Mouse (Mus musculus): ENCODE data around the gene Hivep3. TPM values are rescaled to one million over a fixed set of nuclear protein-coding genes. Genes with fewer than 3 reads are reported as not detected.

The Hivep3 gene
- polyA plus RNA-seq, 1 experiment from 2014 or later: 16.0 TPM

DNA sequence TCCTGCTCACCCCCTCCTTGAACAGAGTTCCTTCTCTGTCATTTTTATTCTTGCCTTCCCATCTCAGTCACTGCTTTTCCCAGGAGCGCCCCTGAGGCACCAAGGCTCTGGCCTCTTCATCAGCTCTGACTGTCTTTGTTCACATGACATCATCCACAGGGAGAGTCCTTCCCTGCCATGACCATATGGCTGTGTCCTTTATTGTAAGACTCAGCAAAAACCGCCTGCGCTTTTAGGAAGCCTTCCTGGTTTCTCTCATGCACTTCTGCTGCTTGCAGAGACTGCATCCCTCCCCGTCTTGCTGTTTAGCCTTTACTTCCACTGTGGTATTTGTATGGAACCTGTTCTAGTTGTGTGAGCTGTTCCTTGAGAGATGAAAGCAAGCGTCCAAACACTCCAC lies 216.6 kb downstream of the Hivep3 start:
- H3K27ac ChIP-seq (ENCODE audit: low read depth, low read length): no peak overlapping the region
- no peaks in the 10 kb centered on the region for H3K27me3 ChIP-seq (replicated peaks; ENCODE audit: control insufficient read depth, insufficient read depth, low read length)
- WGBS: 73% methylated on average over 5 of the region's 5 CpGs
- H3K9ac ChIP-seq (ENCODE audit: low read depth, low read length): no peak overlapping the region
- H3K9me3 ChIP-seq (ENCODE audit: control insufficient read depth, low read length): peaks cover 4% of the 10 kb centered on the region; the same call in 1 of the 2 replicates
- H3K4me3 ChIP-seq (ENCODE audit: low read length): no peak overlapping the region
- H3K4me2 ChIP-seq (ENCODE audit: low read length): no peak overlapping the region
- H3K36me3 ChIP-seq (ENCODE audit: control insufficient read depth, insufficient read depth, low read length): no peaks in the 10 kb centered on the region
- peaks cover 6% of the 10 kb centered on the region; the same call in 1 of the 2 replicates for H3K4me1 ChIP-seq (ENCODE audit: control insufficient read depth, insufficient read depth, low read depth, low read length)
- no peak for ATAC-seq

DNA sequence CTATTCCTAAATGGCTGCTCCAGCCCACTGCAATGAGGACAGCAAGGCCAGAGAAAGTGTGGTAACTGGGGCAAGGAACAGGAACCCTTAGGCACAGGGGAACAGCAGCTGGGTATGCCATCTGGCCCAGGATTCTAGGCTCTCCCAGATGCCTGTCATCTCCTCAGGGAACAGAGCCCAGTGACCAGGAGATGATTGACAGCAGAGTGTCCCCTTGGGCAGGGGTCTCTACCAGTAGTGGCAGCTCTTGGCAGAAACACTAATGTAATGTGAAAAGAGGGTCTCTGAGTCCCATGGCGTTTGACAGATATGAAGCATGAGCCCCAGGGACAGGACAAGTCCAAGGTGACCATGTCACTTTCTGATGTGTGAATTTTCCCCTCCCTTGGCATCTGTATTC lies 217.5 kb downstream of the Hivep3 start:
- Histone ChIP-seq H3K27ac (ENCODE audit: low read depth, low read length) (no peak overlapping the region), H3K27me3 (replicated peaks; ENCODE audit: control insufficient read depth, insufficient read depth, low read length) (no peaks in the 10 kb centered on the region), H3K9ac (ENCODE audit: low read depth, low read length) (no peak overlapping the region), H3K4me1 (ENCODE audit: control insufficient read depth, insufficient read depth, low read depth, low read length) (peaks cover 6% of the 10 kb centered on the region; the same call in 1 of the 2 replicates), H3K36me3 (ENCODE audit: control insufficient read depth, insufficient read depth, low read length) (no peaks in the 10 kb centered on the region), H3K9me3 (ENCODE audit: control insufficient read depth, low read length) (no peaks in the 10 kb centered on the region), H3K4me3 (ENCODE audit: low read length) (no peak overlapping the region), H3K4me2 (ENCODE audit: low read length) (no peak overlapping the region)
- 81% methylated on average over 1 of the region's 1 CpGs for WGBS
- ATAC-seq: no peak

DNA sequence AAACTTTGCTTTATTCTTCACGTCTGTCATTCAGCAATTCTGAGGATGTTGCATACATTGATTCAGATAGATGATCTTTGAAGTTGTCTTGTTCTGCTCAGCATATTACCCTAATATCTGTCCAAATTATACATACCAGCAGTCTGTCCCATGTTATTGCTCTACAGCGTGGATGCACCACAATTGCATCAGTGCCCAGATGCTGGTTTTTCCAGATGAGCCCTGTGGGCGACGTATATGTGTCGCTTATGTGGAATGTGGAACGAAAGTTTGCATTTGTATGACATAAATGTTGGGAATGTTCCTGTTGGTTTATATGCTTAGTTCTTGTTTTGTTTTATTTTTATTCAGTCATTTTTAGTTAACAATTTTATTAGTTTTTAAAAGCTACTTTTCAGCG lies 221.4 kb downstream of the Hivep3 start:
- H3K9ac ChIP-seq (ENCODE audit: low read depth, low read length): no peak overlapping the region
- no peak overlapping the region for H3K27ac ChIP-seq (ENCODE audit: low read depth, low read length)
- H3K27me3 ChIP-seq (replicated peaks; ENCODE audit: control insufficient read depth, insufficient read depth, low read length): no peaks in the 10 kb centered on the region
- no peaks in the 10 kb centered on the region for H3K4me1 ChIP-seq (ENCODE audit: control insufficient read depth, insufficient read depth, low read depth, low read length)
- WGBS: 86% methylated on average over 7 of the region's 7 CpGs
- no peak overlapping the region for H3K4me3 ChIP-seq (ENCODE audit: low read length)
- H3K36me3 ChIP-seq (ENCODE audit: control insufficient read depth, insufficient read depth, low read length): no peaks in the 10 kb centered on the region
- H3K4me2 ChIP-seq (ENCODE audit: low read length): no peak overlapping the region
- no peaks in the 10 kb centered on the region for H3K9me3 ChIP-seq (ENCODE audit: control insufficient read depth, low read length)
- no peak for ATAC-seq

DNA sequence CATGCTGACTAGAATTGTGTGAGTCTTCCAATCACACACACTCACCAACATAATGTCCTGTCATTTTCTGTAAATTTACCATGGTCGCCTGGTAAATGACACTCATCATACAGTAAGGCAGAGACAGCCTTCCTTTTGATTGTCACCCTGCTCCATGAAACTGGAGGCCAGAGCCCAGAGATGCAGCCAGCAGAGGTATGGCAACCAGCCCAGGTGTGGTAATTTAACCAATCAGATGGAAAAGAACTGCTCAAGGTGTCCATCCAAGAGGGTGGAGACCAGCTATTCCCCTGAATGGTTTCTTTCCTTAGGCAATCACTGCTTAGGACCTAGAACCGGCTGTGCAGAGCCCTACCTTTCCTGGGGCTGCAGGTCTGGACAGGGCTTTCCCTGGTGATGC lies 224.4 kb downstream of the Hivep3 start:
- WGBS: 94% methylated on average over 2 of the region's 2 CpGs
- Histone ChIP-seq H3K36me3 (ENCODE audit: control insufficient read depth, insufficient read depth, low read length) (no peaks in the 10 kb centered on the region), H3K9me3 (ENCODE audit: control insufficient read depth, low read length) (no peaks in the 10 kb centered on the region), H3K4me2 (ENCODE audit: low read length) (no peak overlapping the region), H3K9ac (ENCODE audit: low read depth, low read length) (no peak overlapping the region), H3K4me3 (ENCODE audit: low read length) (no peak overlapping the region), H3K27me3 (replicated peaks; ENCODE audit: control insufficient read depth, insufficient read depth, low read length) (no peaks in the 10 kb centered on the region), H3K27ac (ENCODE audit: low read depth, low read length) (no peak overlapping the region), H3K4me1 (ENCODE audit: control insufficient read depth, insufficient read depth, low read depth, low read length) (no peaks in the 10 kb centered on the region)
- ATAC-seq: no peak

DNA sequence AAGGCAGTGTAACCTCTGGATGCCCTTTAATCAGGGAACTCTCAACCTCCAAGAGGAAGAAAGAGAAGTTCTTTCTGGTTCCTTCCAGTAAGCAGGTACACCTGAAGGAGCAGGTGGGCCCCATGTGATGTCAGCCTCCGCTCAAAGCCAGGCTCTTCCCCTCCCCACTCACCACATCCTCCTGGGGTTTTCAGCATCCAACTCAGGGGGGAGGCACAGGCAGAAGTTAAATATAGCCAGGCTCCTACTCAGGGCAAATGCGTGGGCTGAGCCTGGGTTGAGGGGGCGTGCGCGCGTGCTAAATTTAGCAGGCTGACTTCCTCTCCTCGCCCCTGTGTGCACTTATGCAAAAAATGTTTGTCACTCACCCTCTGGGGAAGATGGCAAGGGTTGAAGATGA lies 225.7 kb downstream of the Hivep3 start:
- Histone ChIP-seq H3K36me3 (ENCODE audit: control insufficient read depth, insufficient read depth, low read length) (no peaks in the 10 kb centered on the region), H3K27ac (ENCODE audit: low read depth, low read length) (no peak overlapping the region), H3K4me1 (ENCODE audit: control insufficient read depth, insufficient read depth, low read depth, low read length) (no peaks in the 10 kb centered on the region), H3K9ac (ENCODE audit: low read depth, low read length) (no peak overlapping the region), H3K9me3 (ENCODE audit: control insufficient read depth, low read length) (no peaks in the 10 kb centered on the region), H3K4me3 (ENCODE audit: low read length) (no peak overlapping the region), H3K27me3 (replicated peaks; ENCODE audit: control insufficient read depth, insufficient read depth, low read length) (no peaks in the 10 kb centered on the region), H3K4me2 (ENCODE audit: low read length) (no peak overlapping the region)
- WGBS: 81% methylated on average over 7 of the region's 7 CpGs
- ATAC-seq: no peak

DNA sequence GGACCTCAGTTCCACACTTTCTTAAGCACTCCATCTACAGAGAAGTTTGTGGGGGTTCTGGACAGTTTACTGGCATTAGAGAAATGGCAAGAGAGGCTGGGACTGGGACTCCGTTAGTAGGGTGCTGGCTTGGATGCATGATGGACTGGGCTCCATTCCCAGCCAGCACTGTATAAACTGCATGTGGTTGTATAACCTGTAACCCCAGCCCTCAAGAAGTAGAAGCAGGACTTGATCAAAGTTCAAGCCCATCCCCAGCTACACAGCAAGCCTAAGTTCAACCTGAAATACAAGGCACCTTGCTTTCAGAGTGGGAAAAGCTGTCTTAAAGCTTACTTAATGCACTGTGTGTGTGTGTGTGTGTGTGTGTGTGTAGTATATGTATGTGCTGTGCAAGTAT lies 226.3 kb downstream of the Hivep3 start:
- ATAC-seq: no peak
- H3K9ac ChIP-seq (ENCODE audit: low read depth, low read length): no peak overlapping the region
- H3K9me3 ChIP-seq (ENCODE audit: control insufficient read depth, low read length): no peaks in the 10 kb centered on the region
- no peak overlapping the region for H3K4me3 ChIP-seq (ENCODE audit: low read length)
- H3K27ac ChIP-seq (ENCODE audit: low read depth, low read length): no peak overlapping the region
- H3K27me3 ChIP-seq (replicated peaks; ENCODE audit: control insufficient read depth, insufficient read depth, low read length): no peaks in the 10 kb centered on the region
- H3K4me1 ChIP-seq (ENCODE audit: control insufficient read depth, insufficient read depth, low read depth, low read length): no peaks in the 10 kb centered on the region
- no peaks in the 10 kb centered on the region for H3K36me3 ChIP-seq (ENCODE audit: control insufficient read depth, insufficient read depth, low read length)
- WGBS: 82% methylated on average over 1 of the region's 1 CpGs
- no peak overlapping the region for H3K4me2 ChIP-seq (ENCODE audit: low read length)

DNA sequence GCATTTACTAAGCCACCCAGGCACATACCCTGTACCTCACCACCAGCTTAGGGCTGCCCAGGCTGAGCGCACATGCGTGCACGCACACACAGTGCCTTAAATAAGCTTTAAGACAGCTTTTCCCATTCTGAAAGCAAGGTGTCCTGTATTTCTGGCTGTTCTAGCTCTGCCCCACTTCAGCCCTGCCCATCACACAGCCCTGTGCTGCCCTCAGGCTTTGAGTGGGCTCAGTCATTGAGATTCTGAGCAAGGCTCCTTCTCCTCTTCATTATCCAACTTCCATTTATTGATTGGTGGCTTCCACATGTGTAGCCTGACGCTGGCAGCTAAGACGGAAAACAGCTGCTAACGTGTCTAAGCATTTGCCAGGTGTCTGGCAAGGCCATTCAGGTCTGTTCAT lies 226.9 kb downstream of the Hivep3 start:
- no peak overlapping the region for H3K9ac ChIP-seq (ENCODE audit: low read depth, low read length)
- no peak overlapping the region for H3K4me3 ChIP-seq (ENCODE audit: low read length)
- H3K36me3 ChIP-seq (ENCODE audit: control insufficient read depth, insufficient read depth, low read length): no peaks in the 10 kb centered on the region
- no peak overlapping the region for H3K27ac ChIP-seq (ENCODE audit: low read depth, low read length)
- H3K9me3 ChIP-seq (ENCODE audit: control insufficient read depth, low read length): no peaks in the 10 kb centered on the region
- H3K4me2 ChIP-seq (ENCODE audit: low read length): no peak overlapping the region
- peak; percentile 13; the same call in 1 of the 2 replicates for ATAC-seq
- WGBS: 76% methylated on average over 6 of the region's 6 CpGs
- no peaks in the 10 kb centered on the region for H3K27me3 ChIP-seq (replicated peaks; ENCODE audit: control insufficient read depth, insufficient read depth, low read length)
- H3K4me1 ChIP-seq (ENCODE audit: control insufficient read depth, insufficient read depth, low read depth, low read length): no peaks in the 10 kb centered on the region

DNA sequence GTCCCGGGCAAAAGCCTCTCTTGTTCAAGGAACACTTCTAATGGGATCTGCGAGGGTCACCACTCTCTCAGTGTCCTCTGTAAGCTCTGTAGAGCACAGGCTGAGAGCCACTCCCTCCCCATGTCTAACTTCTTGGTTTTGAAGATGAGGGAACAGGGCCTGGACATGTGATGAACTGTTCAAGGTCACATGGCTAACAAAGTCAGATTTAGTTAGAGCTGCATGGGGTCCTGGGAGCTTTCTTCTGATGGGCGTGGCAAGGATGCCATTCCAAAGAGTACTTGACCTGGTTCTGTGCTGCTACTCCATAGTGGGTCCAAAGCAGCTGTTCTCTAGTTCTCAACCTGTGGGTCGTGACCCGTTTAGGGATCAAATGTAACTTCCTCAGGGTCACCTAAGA lies 227.6 kb downstream of the Hivep3 start:
- no peak overlapping the region for H3K4me2 ChIP-seq (ENCODE audit: low read length)
- H3K27ac ChIP-seq (ENCODE audit: low read depth, low read length): no peak overlapping the region
- H3K36me3 ChIP-seq (ENCODE audit: control insufficient read depth, insufficient read depth, low read length): no peaks in the 10 kb centered on the region
- no peaks in the 10 kb centered on the region for H3K27me3 ChIP-seq (replicated peaks; ENCODE audit: control insufficient read depth, insufficient read depth, low read length)
- no peak for ATAC-seq
- WGBS: 80% methylated on average over 5 of the region's 5 CpGs
- no peaks in the 10 kb centered on the region for H3K9me3 ChIP-seq (ENCODE audit: control insufficient read depth, low read length)
- no peak overlapping the region for H3K4me3 ChIP-seq (ENCODE audit: low read length)
- H3K4me1 ChIP-seq (ENCODE audit: control insufficient read depth, insufficient read depth, low read depth, low read length): no peaks in the 10 kb centered on the region
- H3K9ac ChIP-seq (ENCODE audit: low read depth, low read length): no peak overlapping the region

DNA sequence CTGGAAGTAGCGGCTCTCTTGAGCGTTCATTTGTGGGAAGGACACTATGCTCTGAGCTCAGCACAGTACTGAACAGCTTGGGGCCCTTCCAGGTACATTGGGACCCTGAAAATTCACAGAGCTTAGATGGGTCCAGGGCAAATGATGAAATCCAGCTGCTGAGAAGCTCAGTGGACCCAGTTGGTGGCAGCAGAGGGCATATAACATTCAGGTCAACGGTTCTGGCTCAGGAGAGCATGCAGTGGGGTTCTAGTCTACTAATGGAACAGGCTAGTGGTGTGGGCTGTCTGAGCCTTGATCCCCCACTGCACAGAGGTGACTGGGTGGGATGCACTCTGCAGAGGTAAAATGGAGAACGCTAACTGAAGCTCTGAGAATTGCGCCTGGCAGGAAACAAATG lies 228.5 kb downstream of the Hivep3 start:
- H3K27me3 ChIP-seq (replicated peaks; ENCODE audit: control insufficient read depth, insufficient read depth, low read length): no peaks in the 10 kb centered on the region
- H3K27ac ChIP-seq (ENCODE audit: low read depth, low read length): no peak overlapping the region
- no peak overlapping the region for H3K4me3 ChIP-seq (ENCODE audit: low read length)
- no peak for ATAC-seq
- no peaks in the 10 kb centered on the region for H3K9me3 ChIP-seq (ENCODE audit: control insufficient read depth, low read length)
- H3K36me3 ChIP-seq (ENCODE audit: control insufficient read depth, insufficient read depth, low read length): no peaks in the 10 kb centered on the region
- H3K4me1 ChIP-seq (ENCODE audit: control insufficient read depth, insufficient read depth, low read depth, low read length): no peaks in the 10 kb centered on the region; the same call in 1 of the 2 replicates
- H3K9ac ChIP-seq (ENCODE audit: low read depth, low read length): no peak overlapping the region
- no peak overlapping the region for H3K4me2 ChIP-seq (ENCODE audit: low read length)
- WGBS: 82% methylated on average over 5 of the region's 5 CpGs
